Mouse (Mus musculus): ENCODE data around the gene Plin4.

Gene Plin4

GRCm38 (mm10) chr17:56109219-56110051, at the start of gene Plin4:
Gene Plin4, minus strand, starts transcription at chr17:56109803.
- DNase-seq: no peak

- DNase-seq: no peak
These were observed 44.0 kb upstream of the Plin4 start for GRCm38 (mm10) chr17:56153643-56154042.

GRCm38 (mm10) chr17:56149897-56150296, 40.3 kb upstream of the Plin4 start:
- DNase-seq: no peak

GRCm38 (mm10) chr17:56148790-56149618, 39.4 kb upstream of the Plin4 start:
- DNase-seq: no peak

GRCm38 (mm10) chr17:56148280-56148679, 38.7 kb upstream of the Plin4 start:
- no peak for DNase-seq

GRCm38 (mm10) chr17:56147420-56147819, 37.8 kb upstream of the Plin4 start:
- DNase-seq: no peak

- DNase-seq: no peak
These were observed 36.5 kb upstream of the Plin4 start for GRCm38 (mm10) chr17:56146131-56146530.

GRCm38 (mm10) chr17:56144546-56144945, 34.9 kb upstream of the Plin4 start:
- no peak for DNase-seq

- DNase-seq: no peak
These were observed 32.4 kb upstream of the Plin4 start for GRCm38 (mm10) chr17:56141702-56142605.

GRCm38 (mm10) chr17:56139858-56140595, 30.4 kb upstream of the Plin4 start, which contains the start of gene Sema6b:
Gene Sema6b, minus strand, starts transcription at chr17:56140343.
- no peak for DNase-seq

GRCm38 (mm10) chr17:56139355-56139754, 29.8 kb upstream of the Plin4 start:
- no peak for DNase-seq

- no peak for DNase-seq
These were observed 28.4 kb upstream of the Plin4 start for GRCm38 (mm10) chr17:56137839-56138613.

- DNase-seq: no peak
These were observed 27.0 kb upstream of the Plin4 start for GRCm38 (mm10) chr17:56136558-56136957.

- DNase-seq: no peak
These were observed 24.9 kb upstream of the Plin4 start for GRCm38 (mm10) chr17:56134463-56134971.

GRCm38 (mm10) chr17:56133457-56134363, 24.1 kb upstream of the Plin4 start:
- DNase-seq: no peak

- no peak for DNase-seq
These were observed 23.1 kb upstream of the Plin4 start for GRCm38 (mm10) chr17:56132661-56133060.

GRCm38 (mm10) chr17:56131814-56132213, 22.2 kb upstream of the Plin4 start:
- DNase-seq: peak in 1 of 2 experiments; percentile 48

GRCm38 (mm10) chr17:56131136-56131535, 21.5 kb upstream of the Plin4 start:
- no peak for DNase-seq

GRCm38 (mm10) chr17:56128246-56128645, 18.6 kb upstream of the Plin4 start:
- DNase-seq: no peak

- DNase-seq: no peak
These were observed 16.6 kb upstream of the Plin4 start for GRCm38 (mm10) chr17:56126175-56126574.

All from thymus, adult 18-20 months (tissue).